Mouse (Mus musculus): ENCODE measurements around the gene Nosip. TPM values are rescaled to one million over a fixed set of nuclear protein-coding genes. Genes with fewer than 3 reads are reported as not detected.

The Nosip gene
- polyA plus RNA-seq, 1 experiment = 115 TPM

DNA sequence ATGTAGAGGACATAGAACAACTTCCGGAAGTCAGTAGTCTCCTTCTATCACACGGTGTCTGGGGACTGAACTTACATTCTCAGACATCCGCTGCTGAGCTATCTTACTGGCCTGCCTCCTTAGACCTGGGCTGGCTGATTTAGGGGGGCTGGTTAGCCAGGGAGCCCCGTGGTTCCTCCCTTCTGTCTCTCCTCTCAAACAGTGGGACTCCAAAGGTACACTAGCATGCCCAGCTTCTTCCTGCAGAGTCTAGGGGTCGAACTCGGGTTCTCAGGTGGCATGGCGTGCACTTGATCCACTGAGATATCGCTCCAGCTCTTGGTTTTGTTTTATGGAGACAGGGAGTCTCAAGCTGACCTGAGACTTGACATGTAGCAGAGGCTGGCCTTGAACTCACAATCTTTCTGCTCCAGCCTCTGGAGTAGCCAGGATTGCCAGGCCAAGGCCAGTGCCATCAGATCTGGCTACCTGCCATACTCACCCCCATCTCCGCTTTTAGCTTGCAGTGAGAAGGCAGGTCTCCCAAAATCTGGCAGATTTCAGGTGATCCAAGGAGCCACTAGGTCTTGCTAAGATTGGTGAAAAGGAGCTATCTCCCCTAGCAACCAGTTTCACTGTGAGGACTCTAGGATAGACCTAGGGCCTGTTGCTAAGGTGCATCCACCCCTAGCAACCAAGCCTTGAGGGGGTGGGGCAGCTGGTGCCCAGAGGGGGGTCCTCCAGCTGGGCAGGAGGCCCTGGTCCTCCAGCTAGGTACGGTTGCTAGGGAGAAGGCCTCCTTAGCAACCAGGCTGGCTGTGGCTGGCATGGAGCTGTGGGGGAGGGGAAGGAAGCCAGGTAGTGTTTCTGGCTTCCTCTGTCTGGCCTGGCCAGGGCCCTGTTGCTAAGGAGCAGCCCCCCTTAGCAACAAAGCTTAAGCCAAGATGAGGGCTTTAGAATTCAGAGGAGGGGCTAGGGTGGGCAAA lies 3.3 kb upstream of the Nosip start:
- H3K4me3 ChIP-seq (ENCODE audit: control insufficient read depth, low read depth, low read length) = peak overlapping the region; percentile 2
- H3K27me3 ChIP-seq (ENCODE audit: control insufficient read depth, insufficient read depth, low read length) = no peaks in the 10 kb centered on the region
- TF ChIP-seq CTCF (IDR thresholded peaks at IDR 0.05; ENCODE audit: control insufficient read depth, insufficient read depth, insufficient replicate concordance, low read depth, low read length) (no peak), POLR2A (IDR thresholded peaks at IDR 0.05; ENCODE audit: control insufficient read depth, low read depth, low read length) (no peak)
- H3K4me1 ChIP-seq (ENCODE audit: control insufficient read depth, insufficient read depth, low read length) = peaks cover 20% of the 10 kb centered on the region
- no peak overlapping the region for H3K27ac ChIP-seq (ENCODE audit: control insufficient read depth, insufficient read depth, low read depth, low read length)
- H3K36me3 ChIP-seq (ENCODE audit: control insufficient read depth, insufficient read depth, low read length) = no peaks in the 10 kb centered on the region

DNA sequence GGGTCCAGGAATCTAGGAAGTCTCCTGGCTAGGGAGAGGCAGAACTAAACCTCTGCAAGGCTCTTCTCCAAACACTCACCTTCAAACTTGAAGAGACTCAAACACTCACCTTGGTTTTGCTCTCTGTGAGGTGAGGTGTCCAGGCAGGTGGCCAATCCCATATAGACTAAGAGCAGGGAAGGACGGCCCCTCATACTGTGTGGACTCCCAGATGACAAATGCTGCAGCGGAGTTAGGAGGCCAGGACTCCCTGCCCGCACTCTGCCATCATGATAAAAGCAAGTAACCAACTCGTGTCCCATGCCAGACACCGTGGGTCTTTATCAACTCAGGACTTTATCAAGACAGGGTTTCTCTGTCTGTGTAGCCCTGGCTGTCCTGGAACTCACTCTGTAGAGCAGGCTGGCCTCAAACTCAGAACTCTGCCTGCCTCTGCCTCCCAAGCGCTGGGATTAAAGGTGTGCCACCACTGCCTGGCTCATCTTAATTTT lies 1.6 kb upstream of the Nosip start:
- no peaks in the 10 kb centered on the region for H3K27me3 ChIP-seq (ENCODE audit: control insufficient read depth, insufficient read depth, low read length)
- TF ChIP-seq POLR2A (IDR thresholded peaks at IDR 0.05; ENCODE audit: control insufficient read depth, low read depth, low read length) (no peak), CTCF (IDR thresholded peaks at IDR 0.05; ENCODE audit: control insufficient read depth, insufficient read depth, insufficient replicate concordance, low read depth, low read length) (no peak)
- no peaks in the 10 kb centered on the region for H3K36me3 ChIP-seq (ENCODE audit: control insufficient read depth, insufficient read depth, low read length)
- H3K27ac ChIP-seq (ENCODE audit: control insufficient read depth, insufficient read depth, low read depth, low read length) = no peak overlapping the region
- peak overlapping the region; percentile 72 for H3K4me3 ChIP-seq (ENCODE audit: control insufficient read depth, low read depth, low read length)
- peaks cover 19% of the 10 kb centered on the region for H3K4me1 ChIP-seq (ENCODE audit: control insufficient read depth, insufficient read depth, low read length)

- no peaks in the 10 kb centered on the region for H3K36me3 ChIP-seq (ENCODE audit: control insufficient read depth, insufficient read depth, low read length)
- no peaks in the 10 kb centered on the region for H3K27me3 ChIP-seq (ENCODE audit: control insufficient read depth, insufficient read depth, low read length)
- H3K27ac ChIP-seq (ENCODE audit: control insufficient read depth, insufficient read depth, low read depth, low read length) = peak overlapping the region; percentile 23
- peaks cover 19% of the 10 kb centered on the region for H3K4me1 ChIP-seq (ENCODE audit: control insufficient read depth, insufficient read depth, low read length)
- H3K4me3 ChIP-seq (ENCODE audit: control insufficient read depth, low read depth, low read length) = peak overlapping the region; percentile 72
- no peak for TF ChIP-seq CTCF (IDR thresholded peaks at IDR 0.05; ENCODE audit: control insufficient read depth, insufficient read depth, insufficient replicate concordance, low read depth, low read length)
- no peak for TF ChIP-seq POLR2A (IDR thresholded peaks at IDR 0.05; ENCODE audit: control insufficient read depth, low read depth, low read length)
Measured at GRCm38 (mm10) chr7:45061532-45062075, 625 bp upstream of the Nosip start.

- H3K4me3 ChIP-seq (ENCODE audit: control insufficient read depth, low read depth, low read length) = no peak overlapping the region
- H3K4me1 ChIP-seq (ENCODE audit: control insufficient read depth, insufficient read depth, low read length) = no peaks in the 10 kb centered on the region
- H3K27ac ChIP-seq (ENCODE audit: control insufficient read depth, insufficient read depth, low read depth, low read length) = no peak overlapping the region
- no peak for TF ChIP-seq CTCF (IDR thresholded peaks at IDR 0.05; ENCODE audit: control insufficient read depth, insufficient read depth, insufficient replicate concordance, low read depth, low read length)
- TF ChIP-seq POLR2A (IDR thresholded peaks at IDR 0.05; ENCODE audit: control insufficient read depth, low read depth, low read length) = no peak
- H3K36me3 ChIP-seq (ENCODE audit: control insufficient read depth, insufficient read depth, low read length) = no peaks in the 10 kb centered on the region
- H3K27me3 ChIP-seq (ENCODE audit: control insufficient read depth, insufficient read depth, low read length) = no peaks in the 10 kb centered on the region
Measured at GRCm38 (mm10) chr7:45067190-45067999, 5.2 kb downstream of the Nosip start.

DNA sequence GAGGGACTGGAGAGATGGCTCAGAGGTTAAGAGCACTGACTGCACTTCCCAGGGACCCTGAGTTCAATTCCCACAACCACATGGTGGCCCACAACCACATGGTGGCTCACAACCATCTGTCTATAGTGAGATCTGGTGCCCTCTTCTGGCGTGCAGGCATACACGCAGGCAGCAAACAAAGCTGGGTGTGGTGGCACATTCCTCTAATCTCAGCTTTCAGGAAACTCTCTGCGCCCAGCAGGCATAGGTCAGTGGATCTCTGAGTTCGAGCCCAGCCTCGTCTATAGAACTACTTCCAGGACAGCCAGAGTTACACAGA lies 5.7 kb downstream of the Nosip start:
- Histone ChIP-seq H3K27me3 (ENCODE audit: control insufficient read depth, insufficient read depth, low read length) (no peaks in the 10 kb centered on the region), H3K36me3 (ENCODE audit: control insufficient read depth, insufficient read depth, low read length) (no peaks in the 10 kb centered on the region), H3K4me3 (ENCODE audit: control insufficient read depth, low read depth, low read length) (no peak overlapping the region), H3K27ac (ENCODE audit: control insufficient read depth, insufficient read depth, low read depth, low read length) (no peak overlapping the region), H3K4me1 (ENCODE audit: control insufficient read depth, insufficient read depth, low read length) (no peaks in the 10 kb centered on the region)
- TF ChIP-seq POLR2A (IDR thresholded peaks at IDR 0.05; ENCODE audit: control insufficient read depth, low read depth, low read length) (no peak), CTCF (IDR thresholded peaks at IDR 0.05; ENCODE audit: control insufficient read depth, insufficient read depth, insufficient replicate concordance, low read depth, low read length) (peak; percentile 59; the same call in 1 of the 2 replicates)

GRCm38 (mm10) chr7:45069671-45070070 lies 7.4 kb downstream of the Nosip start:
- no peaks in the 10 kb centered on the region; the same call in 1 of the 2 replicates for H3K4me1 ChIP-seq (ENCODE audit: control insufficient read depth, insufficient read depth, low read length)
- H3K27ac ChIP-seq (ENCODE audit: control insufficient read depth, insufficient read depth, low read depth, low read length) = no peak overlapping the region
- H3K36me3 ChIP-seq (ENCODE audit: control insufficient read depth, insufficient read depth, low read length) = no peaks in the 10 kb centered on the region
- no peak for TF ChIP-seq CTCF (IDR thresholded peaks at IDR 0.05; ENCODE audit: control insufficient read depth, insufficient read depth, insufficient replicate concordance, low read depth, low read length)
- TF ChIP-seq POLR2A (IDR thresholded peaks at IDR 0.05; ENCODE audit: control insufficient read depth, low read depth, low read length) = no peak
- no peaks in the 10 kb centered on the region for H3K27me3 ChIP-seq (ENCODE audit: control insufficient read depth, insufficient read depth, low read length)
- H3K4me3 ChIP-seq (ENCODE audit: control insufficient read depth, low read depth, low read length) = no peak overlapping the region

- Histone ChIP-seq H3K4me3 (ENCODE audit: control insufficient read depth, low read depth, low read length) (no peak overlapping the region), H3K27ac (ENCODE audit: control insufficient read depth, insufficient read depth, low read depth, low read length) (no peak overlapping the region), H3K36me3 (ENCODE audit: control insufficient read depth, insufficient read depth, low read length) (no peaks in the 10 kb centered on the region), H3K27me3 (ENCODE audit: control insufficient read depth, insufficient read depth, low read length) (no peaks in the 10 kb centered on the region), H3K4me1 (ENCODE audit: control insufficient read depth, insufficient read depth, low read length) (peaks cover 18% of the 10 kb centered on the region)
- TF ChIP-seq CTCF (IDR thresholded peaks at IDR 0.05; ENCODE audit: control insufficient read depth, insufficient read depth, insufficient replicate concordance, low read depth, low read length) (peak; percentile 20; the same call in 1 of the 2 replicates), POLR2A (IDR thresholded peaks at IDR 0.05; ENCODE audit: control insufficient read depth, low read depth, low read length) (no peak)
Measured at GRCm38 (mm10) chr7:45072230-45072629, 10.0 kb downstream of the Nosip start.
